Mouse (Mus musculus) midbrain, postnatal 0 days (tissue): ENCODE measurements at regions not wholly inside any gene's neighbourhood (a gene's known extent, or its start where the extent isn't known, plus 50 kb on each side); places are given as distances from the start of the nearest gene placed in this dataset.

Experiments
- ATAC-seq: fragments of 200-750 bp; cut with Nextera tagmentation; 2 replicates; pipeline ENCODE4 v1.8.0; 2017; ENCODE audit warnings: moderate number of reproducible peaks, mild to moderate bottlenecking, moderate TSS enrichment, moderate library complexity; ENCODE audit not compliant: low FRiP score
- DNase-seq: peaks from one replicate; pipeline ENCODE4 v3.0.0-alpha.2; 2015; ENCODE audit warnings: low spot score
- H3K27ac ChIP-seq: fragments of 300-500 bp; sonication (generic); 2 replicates; pipeline ENCODE4 v1.5.1; 2014; ENCODE audit warnings: low read depth, mild to moderate bottlenecking, low read length, mixed read lengths
- H3K27me3 ChIP-seq: fragments of 300-500 bp; sonication (generic); 2 replicates; pipeline ENCODE4 v1.6.1; 2014; ENCODE audit warnings: low read length, control low read depth, mixed read lengths; ENCODE audit not compliant: insufficient read depth
- H3K36me3 ChIP-seq: fragments of 300-500 bp; sonication (generic); 2 replicates; pipeline ENCODE4 v1.6.1; 2014; ENCODE audit warnings: low read length, control low read depth, mixed read lengths; ENCODE audit not compliant: insufficient read depth
- H3K4me1 ChIP-seq: fragments of 300-500 bp; sonication (generic); 2 replicates; pipeline ENCODE4 v1.6.1; 2014; ENCODE audit warnings: mild to moderate bottlenecking, control low read depth, antibody characterized with exemption, low read length, mixed read lengths; ENCODE audit not compliant: insufficient read depth
- H3K4me2 ChIP-seq: fragments of 300-500 bp; sonication (generic); 2 replicates; pipeline ENCODE4 v1.6.1; 2014; ENCODE audit warnings: low read depth, mild to moderate bottlenecking, low read length, mixed read lengths; ENCODE audit not compliant: poor library complexity, severe bottlenecking
- H3K4me3 ChIP-seq: fragments of 300-500 bp; sonication (generic); 2 replicates; pipeline ENCODE4 v1.5.1; 2014; ENCODE audit warnings: low read depth, mild to moderate bottlenecking, low read length, moderate library complexity
- H3K9ac ChIP-seq: fragments of 300-500 bp; sonication (generic); replicated peaks from 2 replicates; pipeline ENCODE4 v1.6.1; 2014; ENCODE audit warnings: mild to moderate bottlenecking, low read length, moderate library complexity, mixed read lengths; ENCODE audit not compliant: poor library complexity, severe bottlenecking
- H3K9me3 ChIP-seq: fragments of 300-500 bp; sonication (generic); 2 replicates; pipeline ENCODE4 v1.6.1; 2016; ENCODE audit warnings: low read length, control low read depth
- CTCF ChIP-seq: IDR thresholded peaks from 2 replicates; pipeline ENCODE4 v1.5.1; 2016; ENCODE audit warnings: antibody characterized with exemption, mild to moderate bottlenecking
- WGBS: fragments of 180-500 bp; shearing (Covaris S2); extraction: QIAGEN DNeasy Blood & Tissue Kit; methylation state at CpG from one replicate; pipeline ENCODE4 v1.1.7; 2014; 5-methylcytosine and 5-hydroxymethylcytosine counted together

DNA sequence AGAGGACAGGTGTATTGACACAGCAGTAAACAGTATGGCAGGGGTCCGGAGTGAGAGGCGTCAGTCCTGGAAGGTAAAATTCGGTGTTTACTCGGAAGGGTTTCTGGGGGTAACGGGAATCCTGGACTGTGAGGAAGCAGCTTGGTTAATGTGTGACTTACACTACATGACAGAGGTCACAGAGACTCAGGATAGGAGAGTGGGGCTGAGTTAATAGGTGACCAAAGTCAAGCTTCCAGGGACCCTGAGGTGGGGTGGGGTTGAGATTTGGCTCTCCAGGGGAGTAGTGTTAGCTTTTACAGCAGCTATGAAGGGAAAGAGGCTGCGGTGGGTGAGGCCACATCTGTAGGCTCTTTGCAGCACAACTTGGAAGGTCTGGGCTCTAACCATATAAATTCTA lies 233.9 kb upstream of the Fn1 start:
- DNase-seq (no peak), ATAC-seq (no peak)
- H3K27ac ChIP-seq, result no peak overlapping the region
- no peak overlapping the region for H3K9ac ChIP-seq
- H3K4me2 ChIP-seq, result no peak overlapping the region
- H3K27me3 ChIP-seq, result no peaks in the 10 kb centered on the region
- TF ChIP-seq CTCF, result no peak
- H3K4me3 ChIP-seq, result no peak overlapping the region
- no peaks in the 10 kb centered on the region for H3K4me1 ChIP-seq
- 94% methylated on average over 6 of the region's 6 CpGs for WGBS
- H3K36me3 ChIP-seq, result no peaks in the 10 kb centered on the region
- no peaks in the 10 kb centered on the region for H3K9me3 ChIP-seq

DNA sequence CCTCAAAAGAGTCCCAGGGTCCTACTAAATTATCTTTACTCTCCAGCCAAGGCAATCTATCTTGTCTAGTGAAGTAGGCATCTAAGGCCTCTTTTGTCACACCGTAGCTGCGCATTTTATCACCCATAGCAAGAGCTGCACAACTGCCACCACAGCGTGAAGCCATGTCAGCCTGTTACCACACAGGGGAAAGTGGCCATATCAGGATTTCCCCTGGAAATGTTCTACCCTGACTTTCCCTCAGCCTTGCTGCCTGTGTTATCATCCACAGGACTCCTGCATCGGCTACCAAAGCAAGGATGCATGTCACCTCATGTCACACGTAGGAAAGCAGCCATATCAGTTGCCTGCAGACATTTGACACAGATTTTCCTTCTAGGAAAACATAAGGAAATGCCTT lies 233.2 kb upstream of the Fn1 start:
- Histone ChIP-seq H3K9me3 (no peaks in the 10 kb centered on the region), H3K36me3 (no peaks in the 10 kb centered on the region), H3K4me1 (no peaks in the 10 kb centered on the region), H3K27me3 (no peaks in the 10 kb centered on the region), H3K4me2 (no peak overlapping the region), H3K27ac (no peak overlapping the region), H3K4me3 (no peak overlapping the region), H3K9ac (no peak overlapping the region)
- ATAC-seq (no peak), DNase-seq (no peak)
- 86% methylated on average over 5 of the region's 5 CpGs for WGBS
- TF ChIP-seq CTCF, result no peak

DNA sequence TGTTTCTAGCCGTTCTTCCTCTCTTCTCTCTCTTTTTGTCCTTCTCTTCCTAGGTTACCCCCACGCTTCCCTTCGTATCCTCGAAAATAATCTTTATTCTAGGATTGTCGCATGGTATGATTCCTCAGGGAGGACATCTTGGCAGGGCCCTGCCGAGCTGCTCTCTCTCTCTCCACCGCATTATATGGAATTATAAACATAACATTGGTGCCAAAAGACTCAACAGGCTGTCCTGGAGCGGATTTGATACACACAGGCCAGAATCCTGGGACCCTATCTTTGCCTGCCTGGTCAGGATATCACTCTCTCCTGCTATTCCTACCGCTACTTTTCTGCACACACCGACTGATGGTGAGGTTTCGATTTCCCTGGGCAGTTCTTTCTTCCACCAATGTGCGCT lies 228.9 kb upstream of the Fn1 start:
- Histone ChIP-seq H3K9me3 (no peaks in the 10 kb centered on the region), H3K36me3 (no peaks in the 10 kb centered on the region), H3K4me2 (no peak overlapping the region), H3K9ac (no peak overlapping the region), H3K4me1 (no peaks in the 10 kb centered on the region), H3K27me3 (no peaks in the 10 kb centered on the region), H3K4me3 (no peak overlapping the region), H3K27ac (no peak overlapping the region)
- ATAC-seq (no peak), DNase-seq (no peak)
- TF ChIP-seq CTCF, result no peak
- 92% methylated on average over 12 of the region's 12 CpGs for WGBS

DNA sequence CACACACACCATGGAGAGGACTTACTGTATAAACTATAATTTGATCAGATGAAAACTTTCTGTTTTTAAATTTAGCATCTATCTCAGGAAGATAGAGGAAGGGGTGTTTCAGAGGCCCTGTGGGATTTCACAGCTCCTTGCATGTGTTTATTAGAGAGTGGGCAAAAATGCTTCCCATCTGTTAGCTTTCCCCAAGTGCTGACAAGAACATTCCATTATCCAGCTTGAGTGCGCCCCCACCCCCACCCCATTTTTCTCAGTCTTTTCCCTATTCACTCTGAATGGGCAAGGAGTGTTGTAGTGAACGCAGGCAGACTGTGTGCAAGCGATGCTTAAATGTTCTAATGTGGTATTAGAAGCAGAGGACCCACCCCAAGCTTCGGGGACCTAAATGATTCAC lies 228.2 kb upstream of the Fn1 start:
- Histone ChIP-seq H3K4me1 (no peaks in the 10 kb centered on the region), H3K27ac (no peak overlapping the region), H3K9ac (no peak overlapping the region), H3K27me3 (no peaks in the 10 kb centered on the region), H3K4me3 (no peak overlapping the region), H3K9me3 (no peaks in the 10 kb centered on the region), H3K4me2 (no peak overlapping the region), H3K36me3 (no peaks in the 10 kb centered on the region)
- DNase-seq, result no peak
- no peak for ATAC-seq
- 97% methylated on average over 4 of the region's 4 CpGs for WGBS
- TF ChIP-seq CTCF, result no peak

DNA sequence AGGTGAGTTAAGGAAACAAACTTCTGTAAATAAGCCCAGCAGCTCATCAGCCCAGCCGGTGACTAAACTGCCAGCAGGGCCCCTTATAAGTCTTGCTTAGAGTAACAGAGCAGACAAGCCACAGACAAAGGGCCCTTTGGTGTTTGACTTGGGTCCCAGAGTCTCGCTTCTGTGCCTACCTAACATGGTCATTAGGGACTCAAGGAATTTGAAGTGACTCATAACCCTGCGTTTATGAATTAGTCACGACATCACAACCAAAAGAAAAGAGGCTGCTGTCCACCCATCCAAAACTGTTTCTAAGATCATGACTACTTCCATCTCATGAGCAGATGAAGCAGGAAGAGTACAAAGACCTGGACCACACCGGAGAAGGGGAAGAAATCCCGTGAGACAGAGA lies 227.5 kb upstream of the Fn1 start:
- H3K27me3 ChIP-seq, result no peaks in the 10 kb centered on the region
- H3K4me2 ChIP-seq, result no peak overlapping the region
- no peak overlapping the region for H3K9ac ChIP-seq
- H3K4me3 ChIP-seq, result no peak overlapping the region
- WGBS, result 68% methylated on average over 6 of the region's 6 CpGs
- H3K9me3 ChIP-seq, result no peaks in the 10 kb centered on the region
- no peaks in the 10 kb centered on the region for H3K4me1 ChIP-seq
- ATAC-seq, result no peak
- no peak for DNase-seq
- no peak overlapping the region for H3K27ac ChIP-seq
- no peaks in the 10 kb centered on the region for H3K36me3 ChIP-seq
- TF ChIP-seq CTCF, result no peak

DNA sequence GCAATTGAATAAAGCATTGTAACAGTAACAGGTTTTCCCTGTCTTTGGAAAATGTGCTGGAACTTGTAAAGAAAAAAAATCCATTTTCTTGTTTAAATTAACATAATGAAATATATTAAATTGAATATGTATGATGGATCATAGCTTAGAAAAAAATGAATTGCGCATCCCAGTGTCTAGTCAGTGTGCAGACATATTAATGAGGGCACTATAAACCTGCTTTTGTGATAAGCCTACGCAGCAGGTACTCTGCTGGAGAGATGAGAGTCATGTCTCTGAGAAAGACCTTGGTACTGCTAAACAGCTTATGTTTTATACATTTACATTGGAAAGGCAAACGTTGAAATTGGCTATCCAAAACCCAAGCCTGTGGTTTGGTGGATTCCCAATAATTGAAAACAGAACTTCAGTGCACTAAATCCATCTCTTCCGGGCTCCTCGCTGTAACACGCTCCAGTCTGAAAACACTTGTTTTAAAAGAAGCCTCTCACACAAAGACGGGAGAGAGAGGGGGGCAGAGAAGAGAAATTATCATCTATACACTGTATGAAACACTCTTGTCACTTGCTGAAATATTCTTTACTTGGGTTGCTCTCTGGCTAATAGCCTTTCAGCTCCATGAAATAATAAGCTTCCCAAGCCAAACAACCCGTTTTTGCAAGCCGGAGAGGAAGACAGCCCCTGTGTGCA lies 223.9 kb upstream of the Fn1 start:
- Histone ChIP-seq H3K4me2 (no peak overlapping the region), H3K4me3 (no peak overlapping the region), H3K9me3 (no peaks in the 10 kb centered on the region), H3K27me3 (no peaks in the 10 kb centered on the region), H3K27ac (no peak overlapping the region), H3K9ac (no peak overlapping the region), H3K36me3 (no peaks in the 10 kb centered on the region), H3K4me1 (no peaks in the 10 kb centered on the region)
- 70% methylated on average over 9 of the region's 9 CpGs for WGBS
- no peak for ATAC-seq
- no peak for TF ChIP-seq CTCF
- DNase-seq, result no peak
